10 mouse cellular contexts compared by ENCODE assay signal in the genomic region with DNA sequence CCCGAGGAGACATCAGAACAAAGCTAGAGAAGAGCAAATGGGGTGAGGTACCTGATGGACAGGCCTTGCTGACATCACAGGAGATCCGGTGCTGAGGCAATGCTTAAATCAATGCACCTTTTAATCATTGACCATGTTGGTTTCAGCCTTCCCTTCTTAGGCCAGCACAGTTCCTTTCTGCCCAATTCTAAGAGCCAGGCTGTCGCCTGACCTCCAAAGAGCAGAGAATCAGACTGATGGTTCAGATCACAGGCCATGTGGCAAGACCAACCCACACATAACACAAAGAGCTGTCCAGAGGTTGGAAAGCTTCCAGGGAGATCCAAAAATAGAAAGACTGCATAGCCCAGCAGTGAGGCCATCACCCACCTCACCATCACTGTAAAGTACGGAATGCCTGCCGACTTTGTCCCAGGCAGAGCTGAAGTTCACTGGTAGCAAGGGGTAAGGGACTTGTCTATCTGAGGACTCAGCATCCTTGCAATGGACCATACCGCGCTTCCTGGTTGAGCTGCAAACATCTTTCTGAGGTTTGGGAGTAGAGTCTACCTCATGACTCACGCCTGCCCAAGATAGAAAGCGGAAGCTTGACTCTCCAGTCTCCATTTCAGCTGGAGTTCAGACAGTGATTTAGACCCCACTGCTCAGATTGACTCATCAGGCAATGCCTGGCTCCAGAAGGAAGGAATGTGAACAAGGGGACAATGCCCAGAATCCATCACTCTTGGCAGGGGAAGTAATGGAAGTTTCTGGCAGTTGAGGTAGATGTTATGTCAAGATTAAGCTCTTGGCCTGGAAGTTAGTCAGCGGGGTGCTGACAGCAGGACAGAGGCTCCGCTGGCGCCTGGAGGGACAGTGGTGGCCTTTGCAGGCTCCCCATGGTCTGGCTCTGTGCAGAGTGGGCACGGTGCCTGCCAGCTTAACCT.
DNase-seq lines count a peak whose midpoint lies in the region; ATAC-seq and TF ChIP-seq lines count a peak whose summit lies in the region.
"Had no signal": no experiment of that assay in that cellular context is flagged by ENCODE, and none has a peak within 500 bp of the region (broad histone marks: within the 10 kb centered on the region; RNA-seq: fewer than 3 reads in every experiment).

No protein-coding gene starts in this region.

- no peak for TF ChIP-seq CTCF in C2C12 (IDR thresholded peaks at IDR 0.05; ENCODE audit: control insufficient read depth, insufficient read depth, insufficient read length)
- no peak for TF ChIP-seq CTCF in heart, postnatal 0 days (IDR thresholded peaks at IDR 0.05; ENCODE audit: low read depth)

- H3K4me1 ChIP-seq in heart, postnatal 0 days (ENCODE audit: control insufficient read depth, insufficient read depth): peaks cover 26% of the 10 kb centered on the region

- no peak overlapping the region for H3K4me3 ChIP-seq in C2C12 (ENCODE audit: insufficient read depth, poor library complexity, severe bottlenecking)
- no peak overlapping the region for H3K4me3 ChIP-seq in heart, postnatal 0 days (ENCODE audit: low read depth, low read length)
- H3K4me3 ChIP-seq: limb, embryonic 13.5 days had no signal

- H3K36me3 ChIP-seq in C2C12 (ENCODE audit: control insufficient read depth, insufficient read depth): no peaks in the 10 kb centered on the region
- no peaks in the 10 kb centered on the region for H3K36me3 ChIP-seq in heart, postnatal 0 days (replicated peaks; ENCODE audit: control insufficient read depth, insufficient read depth, low read length)
- H3K36me3 ChIP-seq: limb, embryonic 13.5 days had no signal

- ATAC-seq in heart, postnatal 0 days (ENCODE audit: insufficient read depth, low read depth): peak; percentile 86

- TF ChIP-seq EP300 in heart, postnatal 0 days (IDR thresholded peaks at IDR 0.05; ENCODE audit: low read depth): peak; percentile 54; the same call in 1 of the 2 replicates

- H3K27ac ChIP-seq in heart, postnatal 0 days (ENCODE audit: low read depth): peak overlapping the region; percentile 69
- H3K27ac ChIP-seq: limb, embryonic 13.5 days had no signal

- WGBS in heart, postnatal 0 days: 32% methylated on average over 13 of the region's 13 CpGs

- no peak overlapping the region for H3ac ChIP-seq in C2C12 (ENCODE audit: control insufficient read depth, insufficient read length, low read depth)

- H3K9me3 ChIP-seq in heart, postnatal 0 days (replicated peaks; ENCODE audit: control insufficient read depth, low read length): no peaks in the 10 kb centered on the region
- H3K9me3 ChIP-seq: limb, embryonic 13.5 days had no signal

- no peaks in the 10 kb centered on the region for H3K27me3 ChIP-seq in C2C12 (ENCODE audit: control insufficient read depth, insufficient read depth, insufficient read length)
- no peaks in the 10 kb centered on the region for H3K27me3 ChIP-seq in heart, postnatal 0 days (ENCODE audit: control insufficient read depth, insufficient read depth, low read length)

- no peak overlapping the region for H3K4me2 ChIP-seq in heart, postnatal 0 days (ENCODE audit: low read depth, low read length)
- H3K4me2 ChIP-seq: limb, embryonic 13.5 days had no signal

- peak; percentile 95 for DNase-seq in heart, adult 11 months
- DNase-seq in heart, postnatal 25 days (ENCODE audit: low spot score): no peak
- DNase-seq in cerebellum, postnatal 14 days: peak; percentile 44 to 47
- peak; percentile 80 for DNase-seq in heart, postnatal 0 days (ENCODE audit: low spot score)
- DNase-seq in embryo, embryonic 11 days: no peak
- DNase-seq in layer of hippocampus, postnatal 36 days: no peak
- no peak for DNase-seq in lung, postnatal 4 days
- DNase-seq: kidney, adult 2 months had no signal

- H3K9ac ChIP-seq in heart, postnatal 0 days (replicated peaks; ENCODE audit: low read depth, low read length): no peak overlapping the region
- H3K9ac ChIP-seq: limb, embryonic 13.5 days had no signal

- peaks cover 7% of the 10 kb centered on the region for H3K79me2 ChIP-seq in C2C12 (ENCODE audit: control insufficient read depth, insufficient read depth)

- no peaks in the 10 kb centered on the region for H3K79me3 ChIP-seq in C2C12 (ENCODE audit: low read depth)

- intact Hi-C loops in heart, postnatal 25 days (cut with DNase I): no loop called here

TF ChIP-seq in C2C12, 6 proteins besides CTCF, POLR2A, EP300 and RAD21:
- TF ChIP-seq USF1 (IDR thresholded peaks at IDR 0.05; ENCODE audit: low read depth) (no peak), FOSL1 (IDR thresholded peaks at IDR 0.05; ENCODE audit: insufficient read depth, low read length, poor library complexity, severe bottlenecking) (peak; percentile 68), MAX (IDR thresholded peaks at IDR 0.05) (peak; percentile 56), MYOD1 (IDR thresholded peaks at IDR 0.05; ENCODE audit: control insufficient read depth, insufficient read length, low read depth) (peak; percentile 46), MYOG (IDR thresholded peaks at IDR 0.05; ENCODE audit: control insufficient read depth, extremely low read depth, insufficient read length) (no peak), CEBPB (IDR thresholded peaks at IDR 0.05; ENCODE audit: low read depth) (peak; percentile 10)

Comparison
In these comparisons a context has a peak if more than half of its experiments do, and no peak if none do; other contexts are left out.
1. DNase-seq: peak in heart, adult 11 months (single experiment), cerebellum, postnatal 14 days (2 of 2) and heart, postnatal 0 days (single experiment); none in heart, postnatal 25 days (single experiment), embryo, embryonic 11 days (single experiment), layer of hippocampus, postnatal 36 days (0 of 2) and lung, postnatal 4 days (0 of 2).